Mouse (Mus musculus): Measurements from ENCODE around the gene Ifngr2. TPM values are rescaled to one million over a fixed set of nuclear protein-coding genes. Genes with fewer than 3 reads are reported as not detected.

The Ifngr2 gene
- total RNA-seq, 2 experiments from 2014 or later = 87.1 to 89.9 TPM

GRCm38 (mm10) chr16:91611248-91611647, 64.4 kb downstream of the Ifngr2 start:
- no peak for DNase-seq

- DNase-seq = no peak
These were observed 65.7 kb downstream of the Ifngr2 start for GRCm38 (mm10) chr16:91612525-91612924.

GRCm38 (mm10) chr16:91614552-91614951, 67.7 kb downstream of the Ifngr2 start:
- DNase-seq = no peak

Small RNA genes within 50 kb of the gene (microRNA-seq; reads per million reads assigned to microRNA genes)
- gene Mir6367 = 0 reads per million in 2 experiments

Other genes with a start within 250 kb of the Ifngr2 start
- 10 to 100 TPM; 29.9 to 33.8 TPM for gene Ifnar2, start 174.3 kb upstream of the Ifngr2 start, total RNA-seq (2021)
- not detected for gene Gm21970, start 155.4 kb upstream of the Ifngr2 start, total RNA-seq (2021)
- gene Il10rb, start 140.9 kb upstream of the Ifngr2 start, total RNA-seq (2021) = 10 to 100 TPM; 66.2 to 67.4 TPM
- 10 to 100 TPM; 50.3 to 56.0 TPM for gene Ifnar1, start 61.8 kb upstream of the Ifngr2 start, total RNA-seq (2021)
- 10 to 100 TPM; 38.9 to 40.9 TPM for gene Tmem50b, start 50.7 kb downstream of the Ifngr2 start, total RNA-seq (2021)
- gene Dnajc28, start 72.0 kb downstream of the Ifngr2 start, total RNA-seq (2021) = 1 to 10 TPM; 4.5 to 5.7 TPM
- gene Gart, start 99.9 kb downstream of the Ifngr2 start, total RNA-seq (2021) = 10 to 100 TPM; 71.2 to 77.2 TPM
- 100 to 1,000 TPM; 234 to 236 TPM for gene Son, start 100.4 kb downstream of the Ifngr2 start, total RNA-seq (2021)
- gene Donson, start 141.7 kb downstream of the Ifngr2 start, total RNA-seq (2021) = 10 to 100 TPM; 15.5 to 15.7 TPM
- 10 to 100 TPM; 29.7 to 31.2 TPM for gene Cryzl1, start 181.9 kb downstream of the Ifngr2 start, total RNA-seq (2021)
- gene Itsn1, start 182.2 kb downstream of the Ifngr2 start, total RNA-seq (2021) = 10 to 100 TPM; 37.9 to 50.7 TPM